Mouse (Mus musculus): ENCODE results near the gene Jpt1.
"Not testable (repeated sequence)": the region's sequence is repeated elsewhere in the genome, so short reads cannot be mapped to it uniquely, and the experiment has no call there.

The Jpt1 gene

GRCm38 (mm10) chr11:115511121-115511520 is 3.1 kb downstream of the Jpt1 start:
- DNase-seq = no peak

GRCm38 (mm10) chr11:115510507-115510888 is 3.7 kb downstream of the Jpt1 start:
- no peak for DNase-seq

DNA sequence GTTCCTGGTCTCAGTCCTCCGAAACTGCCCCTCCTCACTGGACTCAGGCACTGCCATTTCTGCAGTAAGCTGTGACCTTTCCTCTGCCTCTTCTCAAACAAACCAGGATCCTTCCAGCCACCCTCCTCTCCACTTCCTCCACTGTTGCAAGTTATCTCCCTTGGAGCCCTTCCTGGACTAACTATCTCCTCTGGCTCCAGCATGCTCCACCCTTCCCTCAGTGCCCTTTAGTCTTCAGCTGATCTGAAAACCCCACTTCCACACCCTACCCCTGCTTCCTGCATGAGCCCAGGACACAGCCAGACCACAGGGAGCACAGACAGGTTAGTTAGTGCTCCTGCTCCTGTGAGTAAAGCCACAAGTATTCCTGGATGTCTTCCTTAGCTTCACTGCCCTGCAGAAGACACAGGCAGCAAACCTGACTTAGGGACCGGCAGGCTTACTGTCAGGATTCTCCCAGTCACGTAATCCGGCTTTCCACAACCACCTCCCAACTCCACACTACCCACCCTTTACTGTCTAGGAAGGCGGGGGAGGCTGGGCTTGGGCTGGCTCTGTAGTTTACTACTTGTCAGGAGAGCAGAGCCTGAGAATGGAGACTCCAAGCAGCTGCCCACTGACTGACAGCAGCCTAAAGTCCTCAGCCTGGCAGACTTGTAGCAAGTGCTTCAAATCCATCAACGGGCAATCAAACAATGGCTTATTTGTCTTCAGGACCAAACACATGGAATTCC is 4.2 kb downstream of the Jpt1 start:
- peak; percentile 22 for DNase-seq

DNA sequence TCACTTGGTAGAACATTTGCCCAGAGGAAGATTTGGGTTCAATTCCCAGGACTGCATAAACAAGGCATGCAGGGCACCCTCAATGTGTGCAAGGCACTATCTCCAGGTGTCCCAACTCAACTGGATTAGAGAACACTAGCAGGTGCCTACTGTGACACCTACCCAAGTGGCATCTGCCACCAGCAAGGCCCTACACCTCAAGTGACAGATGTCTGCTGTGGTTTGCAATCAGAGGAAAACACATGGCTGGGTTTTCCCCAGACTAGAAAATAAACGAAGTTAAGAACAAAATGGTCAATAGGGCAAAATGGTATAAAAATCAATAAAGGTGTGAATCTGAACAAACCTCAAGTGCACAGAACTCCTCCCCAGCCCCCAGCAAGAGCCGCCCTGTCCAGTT is 6.1 kb downstream of the Jpt1 start:
- DNase-seq = no peak

GRCm38 (mm10) chr11:115506586-115506985 is 7.6 kb downstream of the Jpt1 start:
- no peak for DNase-seq

- DNase-seq = no peak
These were observed 11.6 kb downstream of the Jpt1 start for GRCm38 (mm10) chr11:115502636-115503035.

DNA sequence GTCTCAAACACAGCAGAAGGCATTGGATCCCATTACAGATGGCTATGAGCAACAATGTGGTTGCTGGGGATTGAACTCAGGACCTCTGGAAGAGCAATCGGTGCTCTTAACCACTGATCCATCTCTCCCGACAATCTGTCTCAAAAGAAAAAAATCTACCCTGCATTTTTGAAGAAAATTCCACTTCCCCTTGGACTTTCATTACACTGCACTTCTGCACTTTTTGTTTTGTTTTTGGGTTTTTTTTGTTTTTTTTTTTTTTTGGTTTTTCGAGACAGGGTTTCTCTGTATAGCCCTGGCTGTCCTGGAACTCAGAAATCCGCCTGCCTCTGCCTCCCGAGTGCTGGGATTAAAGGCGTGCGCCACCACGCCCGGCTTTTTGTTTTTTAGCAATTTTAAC is 17.6 kb downstream of the Jpt1 start:
- DNase-seq = not testable (repeated sequence)

DNA sequence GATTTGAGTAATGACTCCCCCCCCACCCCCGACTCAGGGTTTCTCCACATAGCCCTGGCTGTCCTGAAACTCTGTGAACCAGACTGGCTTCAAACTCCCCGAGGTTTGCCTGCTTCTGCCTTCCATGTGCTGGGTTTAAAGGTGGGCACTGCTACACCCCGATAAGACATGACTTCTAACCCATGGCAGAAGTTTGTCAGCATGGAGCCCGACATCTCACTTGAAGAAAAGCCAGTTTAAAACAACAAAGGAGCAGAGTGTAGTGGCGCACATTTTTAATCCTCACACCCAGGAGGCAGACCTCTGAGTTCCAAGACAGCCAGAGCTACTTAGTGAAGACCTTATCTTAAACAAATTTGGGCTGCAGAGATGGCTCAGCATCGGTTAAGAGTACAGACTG is 21.8 kb downstream of the Jpt1 start:
- no peak for DNase-seq

GRCm38 (mm10) chr11:115491356-115492083 is 22.7 kb downstream of the Jpt1 start, which contains the start of gene Nt5c:
Gene Nt5c (minus strand): TSS chr11:115491862.
- peak; percentile 88 for DNase-seq

GRCm38 (mm10) chr11:115490441-115491355 is 23.5 kb downstream of the Jpt1 start:
- DNase-seq = no peak

DNA sequence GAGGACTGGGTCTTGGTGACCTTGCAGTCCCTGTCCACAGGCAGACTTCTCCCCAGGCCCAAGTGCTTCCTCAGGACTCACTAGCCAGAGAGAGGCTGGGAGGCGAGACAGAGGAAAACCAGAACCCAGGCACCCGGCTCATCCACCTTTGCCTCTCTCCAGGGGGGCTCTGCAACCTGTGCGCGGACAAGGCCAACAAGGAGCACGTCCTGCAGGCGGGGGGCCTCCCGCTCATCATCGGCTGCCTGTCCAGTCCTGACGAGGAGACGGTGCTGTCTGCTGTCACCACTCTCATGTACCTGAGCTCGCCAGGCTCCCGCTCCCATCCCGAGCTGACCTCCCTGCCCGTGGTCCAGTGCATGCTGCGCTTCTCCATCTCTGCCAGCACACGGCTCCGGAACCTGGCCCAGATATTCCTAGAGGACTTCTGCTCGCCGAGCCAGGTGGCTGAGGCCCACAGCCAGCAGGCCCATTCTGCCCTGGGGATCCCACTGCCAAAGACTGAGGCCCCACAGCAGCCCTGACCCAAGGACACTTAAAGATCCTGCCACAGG is 25.6 kb downstream of the Jpt1 start:
- no peak for DNase-seq

GRCm38 (mm10) chr11:115485155-115485554 is 29.0 kb downstream of the Jpt1 start:
- no peak for DNase-seq

GRCm38 (mm10) chr11:115483726-115484125 is 30.5 kb downstream of the Jpt1 start:
- peak; percentile 78 for DNase-seq

- DNase-seq = no peak
These were observed 30.9 kb downstream of the Jpt1 start for GRCm38 (mm10) chr11:115483278-115483677.

DNA sequence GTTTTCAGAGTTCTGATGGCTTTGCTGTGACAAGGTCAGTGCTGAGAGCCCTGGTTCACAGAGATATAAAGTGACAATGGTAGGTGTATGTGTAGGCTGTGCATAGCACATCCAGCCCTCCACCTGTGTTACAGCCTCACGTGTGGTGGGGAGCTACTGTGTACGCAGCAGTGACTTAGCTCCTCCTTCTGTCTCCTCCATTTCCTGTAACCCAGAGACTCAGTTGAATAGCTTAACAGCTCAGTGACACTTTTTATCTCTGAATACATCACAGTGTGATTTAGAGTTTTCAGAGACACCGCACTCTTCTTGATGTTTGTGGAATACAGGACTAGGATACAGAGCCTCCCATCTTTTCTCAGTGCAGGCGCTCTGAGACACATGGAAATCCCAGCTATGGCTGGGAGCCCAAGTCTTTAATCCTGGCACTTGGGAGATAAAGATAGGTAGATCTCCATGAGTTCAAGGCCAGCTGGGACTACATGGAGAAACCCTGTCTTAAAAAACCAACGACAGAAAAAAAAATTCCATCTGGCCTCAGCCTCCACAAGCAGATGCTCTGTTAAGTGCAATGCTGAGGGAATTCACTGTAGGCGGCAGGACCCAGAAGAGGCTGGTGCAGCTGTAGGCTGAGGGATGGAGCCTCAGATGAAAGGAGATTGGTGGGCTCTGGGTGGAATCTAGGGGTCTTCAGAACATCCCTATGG is 32.5 kb downstream of the Jpt1 start:
- DNase-seq = no peak

DNA sequence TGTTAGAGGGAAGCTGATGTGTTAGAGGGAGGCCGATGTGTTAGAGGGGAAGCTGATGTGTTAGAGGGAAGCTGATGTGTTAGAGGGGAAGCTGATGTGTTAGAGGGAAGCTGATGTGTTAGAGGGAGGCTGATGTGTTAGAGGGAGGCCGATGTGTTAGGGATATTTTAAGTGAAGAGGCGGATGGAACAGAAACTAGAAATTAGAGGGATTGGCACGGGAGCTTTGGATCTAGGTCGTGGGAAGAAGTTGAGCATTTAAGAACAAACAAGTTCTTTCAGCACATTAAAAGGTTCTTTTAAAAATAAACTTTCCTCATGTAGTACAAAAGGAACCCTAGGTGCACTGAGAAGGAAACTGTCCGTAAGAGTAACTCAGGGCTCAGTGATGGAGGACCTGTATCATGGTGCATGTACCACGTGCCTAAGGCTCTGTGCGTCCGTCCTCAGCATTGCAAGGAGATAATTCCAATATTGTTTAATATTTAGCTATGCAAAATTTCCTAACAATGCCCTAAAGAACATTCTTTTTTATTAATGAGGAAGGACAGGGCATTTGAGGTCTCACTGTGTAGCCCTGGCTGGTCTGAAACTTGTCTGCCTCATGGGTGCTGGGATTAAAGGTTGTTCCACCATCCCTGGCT is 35.8 kb downstream of the Jpt1 start:
- DNase-seq = no peak

DNA sequence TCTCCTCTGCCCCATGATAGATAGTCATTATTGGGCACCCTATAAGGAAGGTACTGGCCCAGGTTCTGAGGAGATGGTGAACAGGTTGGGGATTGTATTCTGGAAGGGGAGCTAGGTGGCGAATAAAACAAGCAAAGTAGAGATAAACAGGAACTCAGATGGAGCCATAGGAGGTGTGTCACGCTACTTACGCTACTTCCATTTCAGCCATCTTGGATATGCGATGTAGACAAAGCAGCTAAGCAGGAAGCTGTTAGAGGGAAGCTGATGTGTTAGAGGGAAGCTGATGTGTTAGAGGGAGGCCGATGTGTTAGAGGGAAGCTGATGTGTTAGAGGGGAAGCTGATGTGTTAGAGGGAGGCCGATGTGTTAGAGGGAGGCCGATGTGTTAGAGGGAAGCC is 36.8 kb downstream of the Jpt1 start:
- not testable (repeated sequence) for DNase-seq

- DNase-seq = not testable (repeated sequence)
These were observed 37.6 kb downstream of the Jpt1 start for GRCm38 (mm10) chr11:115476630-115477029.

DNA sequence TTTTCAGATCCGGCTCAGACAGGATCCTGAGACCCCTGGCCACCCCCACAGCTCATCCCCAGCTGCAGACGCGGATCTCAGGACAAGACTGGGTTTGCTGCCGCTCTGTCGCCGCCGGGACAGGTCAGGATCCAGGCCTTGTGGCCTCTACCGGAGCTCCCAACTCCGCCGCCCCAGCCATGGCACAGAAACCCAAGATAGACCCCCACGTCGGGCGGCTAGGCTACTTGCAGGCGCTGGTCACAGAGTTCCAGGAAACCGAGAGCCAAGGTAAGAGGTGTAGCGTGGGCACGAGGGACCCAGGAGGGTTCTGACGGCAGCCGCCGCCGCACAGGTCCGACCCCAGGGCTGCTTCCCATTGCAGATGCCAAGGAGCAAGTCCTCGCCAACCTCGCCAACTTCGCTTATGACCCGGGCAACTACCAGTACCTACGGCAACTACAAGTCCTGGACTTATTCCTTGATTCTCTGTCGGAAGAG is 38.4 kb downstream of the Jpt1 start:
- DNase-seq = peak; percentile 21

GRCm38 (mm10) chr11:115475025-115475757 is 39.0 kb downstream of the Jpt1 start, which contains the start of gene Armc7:
Gene Armc7 (plus strand): TSS chr11:115475667.
- peak; percentile 98 for DNase-seq

Measured in lung, postnatal 10 days (tissue).